Mouse (Mus musculus): ENCODE results near the gene Klhl7. TPM values are rescaled to one million over a fixed set of nuclear protein-coding genes. Genes with fewer than 3 reads are reported as not detected.

Gene Klhl7
- polyA plus RNA-seq, 1 experiment from 2014 or later: 129 TPM

DNA sequence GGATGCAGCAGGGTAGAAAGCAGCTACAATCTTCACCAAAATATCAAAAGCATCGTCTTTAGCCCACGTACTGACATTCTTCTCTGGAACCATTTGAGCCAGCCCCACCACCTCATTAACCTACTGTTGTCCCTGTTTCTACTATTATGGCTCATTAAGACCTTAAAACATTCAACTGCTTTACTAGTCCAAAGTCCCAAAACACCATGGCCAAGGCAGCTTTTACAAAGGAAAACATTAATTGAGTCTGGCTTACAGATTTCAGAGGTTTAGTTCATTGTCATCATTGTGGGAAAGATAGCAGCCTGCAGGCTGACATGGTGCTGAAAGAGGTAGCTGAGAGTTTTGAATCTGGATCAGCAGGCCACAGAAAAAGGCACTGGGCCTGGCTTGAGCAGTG lies 3.4 kb downstream of the Klhl7 start:
- no peaks in the 10 kb centered on the region for H3K27me3 ChIP-seq (ENCODE audit: control insufficient read depth, insufficient read depth, low read length)
- no peak overlapping the region for H3K4me3 ChIP-seq (ENCODE audit: low read depth, low read length)
- H3K4me2 ChIP-seq (ENCODE audit: low read depth, low read length, severe bottlenecking): no peak overlapping the region
- ATAC-seq (replicated peaks; ENCODE audit: low FRiP score) (no peak), DNase-seq (ENCODE audit: low spot score) (no peak)
- no peaks in the 10 kb centered on the region for H3K9me3 ChIP-seq (ENCODE audit: control insufficient read depth, low read length)
- peaks cover 2% of the 10 kb centered on the region; the same call in 1 of the 2 replicates for H3K4me1 ChIP-seq (replicated peaks; ENCODE audit: control insufficient read depth, insufficient read depth, low read length)
- H3K9ac ChIP-seq (ENCODE audit: low read length): no peak overlapping the region
- WGBS: 50% methylated on average over 2 of the region's 2 CpGs
- H3K27ac ChIP-seq (ENCODE audit: low read depth, low read length): no peak overlapping the region
- no peaks in the 10 kb centered on the region for H3K36me3 ChIP-seq (ENCODE audit: control insufficient read depth, insufficient read depth, low read length)

DNA sequence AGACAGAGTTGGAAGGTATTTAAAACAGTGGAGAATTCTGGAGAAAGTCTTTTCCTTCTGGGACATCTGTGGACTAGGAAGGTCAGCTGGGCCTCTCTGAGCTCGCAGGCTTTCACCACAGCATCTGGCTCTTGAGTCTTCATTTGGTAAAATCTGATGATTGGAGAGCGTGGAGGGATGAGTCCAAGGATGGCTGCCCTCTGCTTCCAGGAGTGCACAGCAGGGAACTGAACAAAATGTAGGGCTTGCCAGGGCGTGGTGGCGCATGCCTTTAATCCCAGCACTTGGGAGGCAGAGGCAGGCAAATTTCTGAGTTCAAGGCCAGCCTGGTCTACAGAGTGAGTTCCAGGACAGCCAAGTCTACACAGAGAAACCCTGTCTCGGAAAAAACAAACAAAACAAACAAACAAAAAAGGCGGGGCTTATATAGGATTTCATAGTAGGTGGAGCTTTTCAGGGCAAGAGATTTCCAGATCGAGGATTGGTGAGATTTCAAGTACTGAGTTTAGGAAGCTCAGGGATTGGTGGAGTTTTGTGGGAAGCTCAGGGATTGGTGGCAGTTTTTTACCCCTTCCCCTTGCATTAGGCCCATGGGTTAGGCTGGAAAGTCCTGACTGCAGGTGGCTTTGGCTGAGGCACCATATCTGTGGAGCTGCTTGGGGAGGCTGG lies 6.8 kb downstream of the Klhl7 start:
- no peak overlapping the region for H3K4me2 ChIP-seq (ENCODE audit: low read depth, low read length, severe bottlenecking)
- no peaks in the 10 kb centered on the region for H3K36me3 ChIP-seq (ENCODE audit: control insufficient read depth, insufficient read depth, low read length)
- DNase-seq (ENCODE audit: low spot score) (no peak), ATAC-seq (replicated peaks; ENCODE audit: low FRiP score) (no peak)
- no peak overlapping the region for H3K9ac ChIP-seq (ENCODE audit: low read length)
- H3K4me1 ChIP-seq (replicated peaks; ENCODE audit: control insufficient read depth, insufficient read depth, low read length): peaks cover 4% of the 10 kb centered on the region; the same call in 1 of the 2 replicates
- H3K4me3 ChIP-seq (ENCODE audit: low read depth, low read length): no peak overlapping the region
- no peaks in the 10 kb centered on the region for H3K27me3 ChIP-seq (ENCODE audit: control insufficient read depth, insufficient read depth, low read length)
- H3K27ac ChIP-seq (ENCODE audit: low read depth, low read length): no peak overlapping the region
- WGBS: 96% methylated on average over 7 of the region's 7 CpGs
- H3K9me3 ChIP-seq (ENCODE audit: control insufficient read depth, low read length): no peaks in the 10 kb centered on the region

DNA sequence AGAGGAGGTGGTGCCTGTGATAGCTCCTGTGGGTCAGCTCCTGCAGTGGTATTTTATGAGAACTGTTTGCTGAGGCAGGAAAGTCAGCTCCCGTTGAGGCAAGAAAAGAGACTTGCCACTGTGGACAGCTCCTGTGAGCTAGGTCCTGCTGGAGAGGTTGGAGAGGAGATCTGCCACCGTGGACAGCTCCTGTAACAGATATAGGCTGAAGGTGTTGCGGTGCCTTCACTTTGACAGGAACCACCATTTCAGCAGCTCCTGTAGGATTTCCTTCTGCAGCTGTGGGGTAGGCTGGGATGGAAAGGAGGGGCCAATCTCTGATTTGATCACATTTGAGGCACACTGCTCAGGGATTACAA lies 7.3 kb downstream of the Klhl7 start:
- ATAC-seq (replicated peaks; ENCODE audit: low FRiP score) (no peak), DNase-seq (ENCODE audit: low spot score) (no peak)
- 85% methylated on average over 3 of the region's 3 CpGs for WGBS
- no peak overlapping the region for H3K4me3 ChIP-seq (ENCODE audit: low read depth, low read length)
- H3K9ac ChIP-seq (ENCODE audit: low read length): no peak overlapping the region
- no peaks in the 10 kb centered on the region for H3K27me3 ChIP-seq (ENCODE audit: control insufficient read depth, insufficient read depth, low read length)
- H3K27ac ChIP-seq (ENCODE audit: low read depth, low read length): no peak overlapping the region
- no peak overlapping the region for H3K4me2 ChIP-seq (ENCODE audit: low read depth, low read length, severe bottlenecking)
- peaks cover 4% of the 10 kb centered on the region; the same call in 1 of the 2 replicates for H3K4me1 ChIP-seq (replicated peaks; ENCODE audit: control insufficient read depth, insufficient read depth, low read length)
- no peaks in the 10 kb centered on the region for H3K36me3 ChIP-seq (ENCODE audit: control insufficient read depth, insufficient read depth, low read length)
- no peaks in the 10 kb centered on the region for H3K9me3 ChIP-seq (ENCODE audit: control insufficient read depth, low read length)

DNA sequence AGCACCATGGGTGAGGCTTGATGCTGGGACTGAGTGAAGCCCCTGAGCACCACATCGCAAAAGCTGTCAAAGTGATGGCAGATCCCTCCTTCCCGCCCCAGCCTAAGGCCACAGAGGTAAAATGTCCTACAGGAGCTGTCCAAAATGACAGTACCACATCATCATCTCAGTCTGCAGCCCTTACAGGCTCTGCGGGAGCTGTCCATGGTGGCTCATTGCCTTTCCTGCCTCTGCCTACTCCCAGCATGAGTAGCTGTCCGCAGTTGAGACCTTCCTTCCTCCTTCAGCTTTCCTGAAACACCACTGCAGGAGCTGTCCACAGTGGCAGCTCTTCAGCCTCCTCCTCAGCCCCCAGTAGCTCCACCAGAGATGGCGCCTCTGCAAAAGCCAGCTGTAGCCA lies 9.7 kb downstream of the Klhl7 start:
- no peak overlapping the region for H3K4me3 ChIP-seq (ENCODE audit: low read depth, low read length)
- H3K27ac ChIP-seq (ENCODE audit: low read depth, low read length): no peak overlapping the region
- H3K4me2 ChIP-seq (ENCODE audit: low read depth, low read length, severe bottlenecking): no peak overlapping the region
- H3K9ac ChIP-seq (ENCODE audit: low read length): no peak overlapping the region
- no peaks in the 10 kb centered on the region for H3K36me3 ChIP-seq (ENCODE audit: control insufficient read depth, insufficient read depth, low read length)
- 97% methylated on average over 5 of the region's 5 CpGs for WGBS
- H3K4me1 ChIP-seq (replicated peaks; ENCODE audit: control insufficient read depth, insufficient read depth, low read length): peaks cover 2% of the 10 kb centered on the region; the same call in 1 of the 2 replicates
- ATAC-seq (replicated peaks; ENCODE audit: low FRiP score) (no peak), DNase-seq (ENCODE audit: low spot score) (peak; percentile 66)
- H3K9me3 ChIP-seq (ENCODE audit: control insufficient read depth, low read length): no peaks in the 10 kb centered on the region
- no peaks in the 10 kb centered on the region for H3K27me3 ChIP-seq (ENCODE audit: control insufficient read depth, insufficient read depth, low read length)

DNA sequence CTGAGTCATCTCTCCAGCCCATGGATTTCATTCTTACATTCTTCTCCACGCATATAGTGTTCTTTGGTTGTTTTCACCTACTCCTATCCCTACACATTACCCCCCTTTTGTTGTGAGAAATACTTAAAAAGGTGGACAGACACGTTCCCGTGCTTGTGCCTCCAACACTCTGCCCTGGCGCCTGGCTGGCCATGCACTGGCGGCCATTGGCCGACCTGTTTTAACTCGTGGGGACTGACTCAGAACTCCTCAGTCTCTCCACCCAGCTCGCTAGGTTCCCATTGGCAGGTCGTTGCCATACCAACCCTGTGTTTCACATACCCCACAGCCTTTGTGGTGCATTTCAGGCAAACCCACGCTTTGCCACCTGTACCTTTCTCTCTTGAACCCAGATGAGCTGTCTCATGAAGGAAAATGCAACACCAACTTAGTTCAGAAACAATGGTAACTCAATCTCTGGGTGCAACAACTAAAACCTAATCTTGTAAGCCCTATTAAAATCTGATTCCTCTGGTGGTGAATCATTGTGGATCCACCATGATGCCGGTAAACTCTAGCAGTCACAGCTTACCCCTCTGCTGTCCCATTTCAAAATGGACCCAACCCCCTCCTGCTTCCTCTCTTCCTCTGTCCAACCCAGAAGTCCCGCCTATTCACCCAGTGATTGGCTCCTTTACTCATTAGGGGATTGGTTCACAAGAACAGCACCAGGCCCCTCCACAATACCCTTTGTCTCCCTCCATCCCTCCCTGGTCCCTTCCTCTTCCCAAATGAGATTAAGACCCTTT lies 11.9 kb downstream of the Klhl7 start:
- no peak overlapping the region for H3K9ac ChIP-seq (ENCODE audit: low read length)
- H3K4me3 ChIP-seq (ENCODE audit: low read depth, low read length): no peak overlapping the region
- no peak for DNase-seq (ENCODE audit: low spot score)
- ATAC-seq (replicated peaks; ENCODE audit: low FRiP score): no peak
- H3K27me3 ChIP-seq (ENCODE audit: control insufficient read depth, insufficient read depth, low read length): no peaks in the 10 kb centered on the region
- 0 out of 2 replicates have a peak, but pooled peaks cover 2% of the 10 kb centered on the region for H3K4me1 ChIP-seq (replicated peaks; ENCODE audit: control insufficient read depth, insufficient read depth, low read length)
- H3K36me3 ChIP-seq (ENCODE audit: control insufficient read depth, insufficient read depth, low read length): no peaks in the 10 kb centered on the region
- H3K9me3 ChIP-seq (ENCODE audit: control insufficient read depth, low read length): no peaks in the 10 kb centered on the region
- H3K4me2 ChIP-seq (ENCODE audit: low read depth, low read length, severe bottlenecking): no peak overlapping the region
- no peak overlapping the region for H3K27ac ChIP-seq (ENCODE audit: low read depth, low read length)
- 87% methylated on average over 12 of the region's 12 CpGs for WGBS

DNA sequence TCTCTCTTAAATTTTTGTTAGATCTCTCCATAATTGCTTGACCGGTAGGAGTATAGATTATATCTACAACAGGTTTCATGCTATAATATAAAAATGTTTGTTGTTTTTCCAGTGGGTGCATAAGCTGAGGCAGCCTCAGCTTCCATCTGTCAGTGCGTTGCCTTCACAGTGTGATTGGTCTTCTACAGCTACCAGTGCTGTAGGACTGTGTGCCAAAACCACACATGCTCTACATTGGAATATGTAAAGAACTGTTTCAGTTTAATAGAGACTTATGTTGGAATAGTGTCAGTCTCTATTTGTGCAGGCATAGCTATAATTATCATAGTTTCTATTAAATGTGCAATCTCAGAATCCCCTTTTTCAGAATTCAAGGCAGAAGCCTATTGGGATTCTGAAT lies 21.8 kb downstream of the Klhl7 start:
- Histone ChIP-seq H3K27me3 (ENCODE audit: control insufficient read depth, insufficient read depth, low read length) (no peaks in the 10 kb centered on the region), H3K9me3 (ENCODE audit: control insufficient read depth, low read length) (no peaks in the 10 kb centered on the region), H3K4me2 (ENCODE audit: low read depth, low read length, severe bottlenecking) (no peak overlapping the region), H3K9ac (ENCODE audit: low read length) (no peak overlapping the region), H3K4me3 (ENCODE audit: low read depth, low read length) (no peak overlapping the region), H3K27ac (ENCODE audit: low read depth, low read length) (no peak overlapping the region), H3K36me3 (ENCODE audit: control insufficient read depth, insufficient read depth, low read length) (no peaks in the 10 kb centered on the region; the same call in 1 of the 2 replicates), H3K4me1 (replicated peaks; ENCODE audit: control insufficient read depth, insufficient read depth, low read length) (peaks cover 14% of the 10 kb centered on the region; the same call in 1 of the 2 replicates)
- 100% methylated on average over 2 of the region's 2 CpGs for WGBS
- ATAC-seq (replicated peaks; ENCODE audit: low FRiP score) (no peak), DNase-seq (ENCODE audit: low spot score) (no peak)

DNA sequence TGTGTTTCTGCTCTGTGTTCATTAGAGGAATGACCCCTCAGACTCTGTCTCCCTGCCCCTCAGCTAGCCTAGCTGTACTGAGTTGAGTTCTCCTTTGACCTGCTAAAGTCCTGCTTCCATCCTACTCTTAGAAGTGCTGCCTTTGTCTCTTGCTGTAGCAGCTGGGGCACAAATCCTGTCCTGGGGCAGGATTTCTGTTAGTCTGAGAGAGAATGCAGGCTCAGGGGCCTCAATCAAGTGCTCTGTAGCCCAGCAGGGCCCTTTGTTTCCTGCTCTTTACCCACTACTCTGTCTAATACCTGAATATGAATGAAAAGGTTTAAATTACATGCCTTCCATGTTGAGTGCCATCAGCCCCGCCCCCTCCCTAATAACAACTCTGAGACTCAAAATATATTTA lies 23.8 kb downstream of the Klhl7 start:
- H3K9me3 ChIP-seq (ENCODE audit: control insufficient read depth, low read length): no peaks in the 10 kb centered on the region
- peak overlapping the region; percentile 47; the same call in 1 of the 2 replicates for H3K9ac ChIP-seq (ENCODE audit: low read length)
- no peak overlapping the region; the same call in 1 of the 2 replicates for H3K4me2 ChIP-seq (ENCODE audit: low read depth, low read length, severe bottlenecking)
- peak; percentile 66 for DNase-seq (ENCODE audit: low spot score)
- 23% methylated on average over 1 of the region's 1 CpGs for WGBS
- no peaks in the 10 kb centered on the region for H3K36me3 ChIP-seq (ENCODE audit: control insufficient read depth, insufficient read depth, low read length)
- H3K4me3 ChIP-seq (ENCODE audit: low read depth, low read length): no peak overlapping the region
- H3K27me3 ChIP-seq (ENCODE audit: control insufficient read depth, insufficient read depth, low read length): no peaks in the 10 kb centered on the region
- peaks cover 14% of the 10 kb centered on the region; the same call in 1 of the 2 replicates for H3K4me1 ChIP-seq (replicated peaks; ENCODE audit: control insufficient read depth, insufficient read depth, low read length)
- H3K27ac ChIP-seq (ENCODE audit: low read depth, low read length): peak overlapping the region; percentile 96
- ATAC-seq (replicated peaks; ENCODE audit: low FRiP score): peak; percentile 93

DNA sequence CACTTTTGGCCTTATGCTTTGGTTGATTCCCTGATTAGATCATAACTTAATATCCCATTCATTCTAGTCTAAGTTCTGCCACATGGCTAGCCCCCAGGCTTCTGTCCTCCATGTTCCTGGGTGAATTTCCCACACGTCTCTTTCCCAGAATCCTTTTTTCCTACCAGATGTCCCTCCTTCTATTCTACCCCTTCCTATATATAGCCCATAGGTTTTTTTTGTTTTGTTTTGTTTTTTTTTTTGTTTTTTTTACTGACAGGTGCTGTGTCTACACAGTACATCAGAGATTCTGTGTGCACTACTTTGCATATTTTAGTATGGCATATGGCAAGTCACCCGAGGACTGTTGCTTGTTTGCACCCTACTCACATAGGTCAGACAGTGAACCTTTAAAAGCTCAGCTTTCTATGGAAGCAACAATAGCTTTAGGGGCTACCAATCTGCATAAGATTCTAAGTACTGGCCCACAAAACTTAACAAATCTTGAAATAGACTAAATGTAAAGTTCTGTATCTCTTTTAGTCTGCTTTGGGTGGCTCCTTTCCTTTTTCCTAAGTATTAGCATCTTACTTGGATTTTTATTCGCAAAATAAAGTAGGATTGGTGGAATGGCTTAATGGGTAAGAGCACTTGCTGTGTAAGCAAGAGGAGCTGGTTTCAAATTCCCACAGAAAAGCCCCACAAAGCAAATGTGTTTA lies 24.3 kb downstream of the Klhl7 start:
- WGBS: 26% methylated on average over 3 of the region's 3 CpGs
- no peaks in the 10 kb centered on the region for H3K27me3 ChIP-seq (ENCODE audit: control insufficient read depth, insufficient read depth, low read length)
- no peaks in the 10 kb centered on the region for H3K36me3 ChIP-seq (ENCODE audit: control insufficient read depth, insufficient read depth, low read length)
- no peaks in the 10 kb centered on the region for H3K9me3 ChIP-seq (ENCODE audit: control insufficient read depth, low read length)
- no peak overlapping the region for H3K4me3 ChIP-seq (ENCODE audit: low read depth, low read length)
- H3K27ac ChIP-seq (ENCODE audit: low read depth, low read length): peak overlapping the region; percentile 96
- H3K4me2 ChIP-seq (ENCODE audit: low read depth, low read length, severe bottlenecking): no peak overlapping the region
- DNase-seq (ENCODE audit: low spot score) (no peak), ATAC-seq (replicated peaks; ENCODE audit: low FRiP score) (peak; percentile 71)
- H3K9ac ChIP-seq (ENCODE audit: low read length): no peak overlapping the region; the same call in 1 of the 2 replicates
- H3K4me1 ChIP-seq (replicated peaks; ENCODE audit: control insufficient read depth, insufficient read depth, low read length): peaks cover 14% of the 10 kb centered on the region; the same call in 1 of the 2 replicates

Data from forebrain, embryonic 11.5 days (tissue).